Mouse (Mus musculus): ENCODE measurements at regions not wholly inside any gene's neighbourhood (a gene's known extent, or its start where the extent isn't known, plus 50 kb on each side); places are given as distances from the start of the nearest gene placed in this dataset.

- no peak overlapping the region for H3K4me3 ChIP-seq (ENCODE audit: low read length)
- no peak overlapping the region for H3K9ac ChIP-seq (ENCODE audit: low read depth, low read length)
- ATAC-seq = no peak
- no peaks in the 10 kb centered on the region for H3K36me3 ChIP-seq (ENCODE audit: control insufficient read depth, insufficient read depth, low read length)
- no peaks in the 10 kb centered on the region for H3K9me3 ChIP-seq (ENCODE audit: control insufficient read depth, low read length)
- 62% methylated on average over 3 of the region's 3 CpGs for WGBS
- H3K27me3 ChIP-seq (replicated peaks; ENCODE audit: control insufficient read depth, insufficient read depth, low read length) = no peaks in the 10 kb centered on the region
- H3K4me1 ChIP-seq (ENCODE audit: control insufficient read depth, insufficient read depth, low read depth, low read length) = no peaks in the 10 kb centered on the region
- no peak overlapping the region for H3K27ac ChIP-seq (ENCODE audit: low read depth, low read length)
- no peak overlapping the region for H3K4me2 ChIP-seq (ENCODE audit: low read length)
Measured at GRCm38 (mm10) chr3:119987245-119987852, 203.1 kb upstream of the Ptbp2 start.

GRCm38 (mm10) chr3:119977349-119977748 lies 193.1 kb upstream of the Ptbp2 start:
- H3K4me2 ChIP-seq (ENCODE audit: low read length) = no peak overlapping the region
- no peak for ATAC-seq
- H3K36me3 ChIP-seq (ENCODE audit: control insufficient read depth, insufficient read depth, low read length) = no peaks in the 10 kb centered on the region
- H3K4me1 ChIP-seq (ENCODE audit: control insufficient read depth, insufficient read depth, low read depth, low read length) = no peaks in the 10 kb centered on the region
- no peaks in the 10 kb centered on the region for H3K27me3 ChIP-seq (replicated peaks; ENCODE audit: control insufficient read depth, insufficient read depth, low read length)
- H3K9ac ChIP-seq (ENCODE audit: low read depth, low read length) = no peak overlapping the region
- no peak overlapping the region for H3K4me3 ChIP-seq (ENCODE audit: low read length)
- no peaks in the 10 kb centered on the region for H3K9me3 ChIP-seq (ENCODE audit: control insufficient read depth, low read length)
- no peak overlapping the region for H3K27ac ChIP-seq (ENCODE audit: low read depth, low read length)
- 93% methylated on average over 1 of the region's 1 CpGs for WGBS

GRCm38 (mm10) chr3:119976363-119976762 lies 192.1 kb upstream of the Ptbp2 start:
- Histone ChIP-seq H3K27ac (ENCODE audit: low read depth, low read length) (no peak overlapping the region), H3K9ac (ENCODE audit: low read depth, low read length) (no peak overlapping the region), H3K36me3 (ENCODE audit: control insufficient read depth, insufficient read depth, low read length) (no peaks in the 10 kb centered on the region), H3K4me2 (ENCODE audit: low read length) (no peak overlapping the region), H3K4me3 (ENCODE audit: low read length) (no peak overlapping the region), H3K27me3 (replicated peaks; ENCODE audit: control insufficient read depth, insufficient read depth, low read length) (no peaks in the 10 kb centered on the region), H3K9me3 (ENCODE audit: control insufficient read depth, low read length) (no peaks in the 10 kb centered on the region), H3K4me1 (ENCODE audit: control insufficient read depth, insufficient read depth, low read depth, low read length) (no peaks in the 10 kb centered on the region)
- no peak for ATAC-seq
- 92% methylated on average over 3 of the region's 3 CpGs for WGBS

- no peak overlapping the region for H3K9ac ChIP-seq (ENCODE audit: low read depth, low read length)
- no peak overlapping the region for H3K4me3 ChIP-seq (ENCODE audit: low read length)
- no peaks in the 10 kb centered on the region for H3K9me3 ChIP-seq (ENCODE audit: control insufficient read depth, low read length)
- H3K27me3 ChIP-seq (replicated peaks; ENCODE audit: control insufficient read depth, insufficient read depth, low read length) = no peaks in the 10 kb centered on the region
- no peaks in the 10 kb centered on the region for H3K4me1 ChIP-seq (ENCODE audit: control insufficient read depth, insufficient read depth, low read depth, low read length)
- no peaks in the 10 kb centered on the region for H3K36me3 ChIP-seq (ENCODE audit: control insufficient read depth, insufficient read depth, low read length)
- H3K4me2 ChIP-seq (ENCODE audit: low read length) = no peak overlapping the region
- no peak for ATAC-seq
- H3K27ac ChIP-seq (ENCODE audit: low read depth, low read length) = no peak overlapping the region
- WGBS = 17% methylated on average over 5 of the region's 5 CpGs
Measured at GRCm38 (mm10) chr3:119958799-119959467, 174.7 kb upstream of the Ptbp2 start.

DNA sequence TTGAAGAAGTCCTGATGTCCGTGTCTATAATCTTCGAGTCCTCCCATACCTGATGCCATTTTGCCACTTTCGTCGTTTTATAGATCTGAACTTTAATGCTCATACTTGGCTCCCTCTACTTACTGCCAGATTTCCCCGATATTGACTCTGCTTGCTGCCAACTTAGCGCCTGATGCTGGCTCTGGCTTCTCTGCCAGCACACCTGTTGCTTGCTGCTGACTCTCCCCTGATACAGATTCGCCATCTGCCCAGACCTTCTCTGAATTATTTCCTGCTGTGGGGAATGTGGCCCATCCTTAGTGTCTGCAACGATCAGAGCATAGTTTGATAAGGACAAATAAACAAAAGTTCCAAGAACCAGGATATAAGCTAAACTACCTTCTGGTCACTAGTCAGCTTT lies 173.3 kb upstream of the Ptbp2 start:
- no peak overlapping the region for H3K27ac ChIP-seq (ENCODE audit: low read depth, low read length)
- no peak overlapping the region for H3K4me2 ChIP-seq (ENCODE audit: low read length)
- 67% methylated on average over 8 of the region's 8 CpGs for WGBS
- no peaks in the 10 kb centered on the region for H3K9me3 ChIP-seq (ENCODE audit: control insufficient read depth, low read length)
- no peak overlapping the region for H3K4me3 ChIP-seq (ENCODE audit: low read length)
- H3K4me1 ChIP-seq (ENCODE audit: control insufficient read depth, insufficient read depth, low read depth, low read length) = no peaks in the 10 kb centered on the region
- no peak overlapping the region for H3K9ac ChIP-seq (ENCODE audit: low read depth, low read length)
- peak; percentile 40 for ATAC-seq
- H3K36me3 ChIP-seq (ENCODE audit: control insufficient read depth, insufficient read depth, low read length) = no peaks in the 10 kb centered on the region
- H3K27me3 ChIP-seq (replicated peaks; ENCODE audit: control insufficient read depth, insufficient read depth, low read length) = no peaks in the 10 kb centered on the region

- Histone ChIP-seq H3K27ac (ENCODE audit: low read depth, low read length) (no peak overlapping the region), H3K36me3 (ENCODE audit: control insufficient read depth, insufficient read depth, low read length) (no peaks in the 10 kb centered on the region), H3K27me3 (replicated peaks; ENCODE audit: control insufficient read depth, insufficient read depth, low read length) (no peaks in the 10 kb centered on the region), H3K4me1 (ENCODE audit: control insufficient read depth, insufficient read depth, low read depth, low read length) (no peaks in the 10 kb centered on the region), H3K9me3 (ENCODE audit: control insufficient read depth, low read length) (no peaks in the 10 kb centered on the region), H3K4me3 (ENCODE audit: low read length) (no peak overlapping the region), H3K9ac (ENCODE audit: low read depth, low read length) (no peak overlapping the region), H3K4me2 (ENCODE audit: low read length) (no peak overlapping the region)
- no peak for ATAC-seq
- WGBS = 71% methylated on average over 7 of the region's 7 CpGs
Measured at GRCm38 (mm10) chr3:119955745-119956615, 171.7 kb upstream of the Ptbp2 start.

DNA sequence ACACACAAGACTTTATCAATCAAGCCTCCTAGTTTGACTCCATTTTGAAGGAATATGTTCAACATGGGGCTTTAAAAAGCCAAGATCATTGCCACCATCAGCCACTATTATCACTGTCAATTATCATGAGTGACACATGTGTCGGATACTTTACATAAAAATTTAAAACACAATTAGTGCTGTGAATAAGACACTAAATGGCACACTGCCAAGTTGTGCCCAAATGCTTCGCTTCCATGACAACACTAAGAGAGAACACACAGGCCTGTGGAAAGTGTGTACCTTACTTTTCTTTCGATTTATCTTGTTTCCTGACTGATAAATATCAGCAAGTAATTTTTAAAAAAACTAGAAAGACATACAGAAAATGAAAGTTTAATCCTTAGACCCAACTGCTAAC lies 166.5 kb upstream of the Ptbp2 start:
- Histone ChIP-seq H3K9me3 (ENCODE audit: control insufficient read depth, low read length) (no peaks in the 10 kb centered on the region), H3K27me3 (replicated peaks; ENCODE audit: control insufficient read depth, insufficient read depth, low read length) (no peaks in the 10 kb centered on the region), H3K27ac (ENCODE audit: low read depth, low read length) (no peak overlapping the region), H3K9ac (ENCODE audit: low read depth, low read length) (no peak overlapping the region), H3K36me3 (ENCODE audit: control insufficient read depth, insufficient read depth, low read length) (no peaks in the 10 kb centered on the region), H3K4me3 (ENCODE audit: low read length) (no peak overlapping the region), H3K4me2 (ENCODE audit: low read length) (no peak overlapping the region), H3K4me1 (ENCODE audit: control insufficient read depth, insufficient read depth, low read depth, low read length) (peaks cover 15% of the 10 kb centered on the region)
- ATAC-seq = no peak
- 49% methylated on average over 3 of the region's 3 CpGs for WGBS

- no peaks in the 10 kb centered on the region for H3K9me3 ChIP-seq (ENCODE audit: control insufficient read depth, low read length)
- 73% methylated on average over 2 of the region's 2 CpGs for WGBS
Measured at GRCm38 (mm10) chr3:119950070-119950469, 165.8 kb upstream of the Ptbp2 start.

DNA sequence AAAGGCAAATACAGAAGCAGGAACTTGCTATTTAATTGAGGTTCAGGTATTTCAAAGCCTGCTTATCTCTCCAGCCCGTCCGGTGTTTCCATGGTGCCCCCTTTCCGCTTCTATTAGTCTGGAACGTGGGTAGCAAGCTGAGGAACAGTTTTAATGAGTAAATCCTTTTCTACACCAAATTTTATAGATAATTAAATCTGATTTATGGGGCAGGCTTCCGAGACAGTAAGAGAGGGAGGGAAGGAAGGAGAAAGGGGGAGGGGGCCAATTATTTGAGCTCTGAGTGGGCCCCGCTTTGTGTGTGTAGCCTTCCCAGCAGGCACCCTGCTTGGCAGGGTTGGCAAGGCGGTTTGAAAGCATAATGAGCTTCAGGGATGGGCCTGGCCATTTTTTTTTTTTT lies 165.4 kb upstream of the Ptbp2 start:
- Histone ChIP-seq H3K9me3 (ENCODE audit: control insufficient read depth, low read length) (no peaks in the 10 kb centered on the region), H3K27me3 (replicated peaks; ENCODE audit: control insufficient read depth, insufficient read depth, low read length) (no peaks in the 10 kb centered on the region), H3K4me2 (ENCODE audit: low read length) (peak overlapping the region; percentile 50), H3K9ac (ENCODE audit: low read depth, low read length) (no peak overlapping the region; the same call in 1 of the 2 replicates), H3K36me3 (ENCODE audit: control insufficient read depth, insufficient read depth, low read length) (no peaks in the 10 kb centered on the region), H3K27ac (ENCODE audit: low read depth, low read length) (peak overlapping the region; percentile 51), H3K4me3 (ENCODE audit: low read length) (peak overlapping the region; percentile 18), H3K4me1 (ENCODE audit: control insufficient read depth, insufficient read depth, low read depth, low read length) (peaks cover 15% of the 10 kb centered on the region)
- peak; percentile 72 for ATAC-seq
- 11% methylated on average over 7 of the region's 7 CpGs for WGBS

More at GRCm38 (mm10) chr3:119950070-119950469, 165.8 kb upstream of the Ptbp2 start:
- no peak overlapping the region for H3K4me3 ChIP-seq (ENCODE audit: low read length)
- no peak overlapping the region; the same call in 1 of the 2 replicates for H3K27ac ChIP-seq (ENCODE audit: low read depth, low read length)
- peaks cover 15% of the 10 kb centered on the region for H3K4me1 ChIP-seq (ENCODE audit: control insufficient read depth, insufficient read depth, low read depth, low read length)
- H3K9ac ChIP-seq (ENCODE audit: low read depth, low read length) = no peak overlapping the region
- H3K27me3 ChIP-seq (replicated peaks; ENCODE audit: control insufficient read depth, insufficient read depth, low read length) = no peaks in the 10 kb centered on the region
- no peak for ATAC-seq
- no peak overlapping the region; the same call in 1 of the 2 replicates for H3K4me2 ChIP-seq (ENCODE audit: low read length)
- H3K36me3 ChIP-seq (ENCODE audit: control insufficient read depth, insufficient read depth, low read length) = no peaks in the 10 kb centered on the region

All from hindbrain, embryonic 16.5 days (tissue).